Mouse (Mus musculus) cerebellum, adult 8-10 months (tissue): ENCODE data around the gene Vmn1r188.
"Not testable (repeated sequence)": the region's sequence is repeated elsewhere in the genome, so short reads cannot be mapped to it uniquely, and the experiment has no call there.

Experiments
- DNase-seq: peaks from one replicate; pipeline ENCODE4 v3.0.0; 2022

Vmn1r188 gene

GRCm38 (mm10) chr13:22084140-22084539, at the start of gene Vmn1r188:
Vmn1r188 (plus strand) TSS chr13:22084440.
- DNase-seq = not testable (repeated sequence)

DNA sequence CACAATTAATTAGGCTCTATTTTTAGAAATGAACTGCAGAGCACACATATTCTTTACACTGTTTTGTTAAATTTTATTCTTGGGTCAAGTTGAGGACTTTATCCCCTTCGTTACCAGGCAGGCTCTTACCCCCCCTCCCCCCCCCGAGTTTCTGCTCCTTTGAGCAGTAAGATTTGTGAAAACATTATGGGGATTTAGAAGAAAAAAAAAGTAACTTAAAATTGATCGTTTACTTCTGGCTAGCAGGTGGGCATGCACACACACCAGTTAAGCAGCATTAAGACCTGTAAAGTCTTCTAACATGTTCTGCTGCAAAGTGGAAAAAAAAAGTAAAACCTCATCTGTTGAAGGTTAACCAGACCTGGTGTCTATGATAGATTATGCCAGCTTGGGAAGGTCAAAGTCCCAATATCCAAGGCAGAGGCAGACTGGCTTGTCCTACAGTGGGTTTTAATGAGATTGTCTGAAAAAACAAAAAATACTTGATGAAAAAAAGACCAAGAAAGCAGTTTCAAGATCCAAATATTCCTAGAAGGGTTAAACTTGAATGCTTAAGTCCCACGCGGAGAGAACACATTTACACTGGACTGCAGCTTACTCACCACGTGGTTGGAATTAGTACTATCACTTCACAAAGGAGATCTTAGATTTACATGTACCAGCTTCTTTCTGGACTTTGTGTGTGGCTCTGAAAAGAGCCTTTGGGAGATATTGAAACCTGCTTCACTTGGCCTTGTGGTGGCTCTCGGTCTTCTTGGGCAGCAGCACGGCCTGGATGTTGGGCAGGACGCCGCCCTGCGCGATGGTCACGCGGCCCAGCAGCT, 49.6 kb upstream of the Vmn1r188 start:
- DNase-seq = no peak

- DNase-seq = peak; percentile 73
Measured at GRCm38 (mm10) chr13:22035267-22036148, 48.7 kb upstream of the Vmn1r188 start, which contains the start of the genes Hist1h2ah and Hist1h2bk. Hist1h2ah (minus strand) TSS chr13:22035568. Hist1h2bk (plus strand) TSS chr13:22035870.

- DNase-seq = no peak
Measured at GRCm38 (mm10) chr13:22036149-22036956, 47.9 kb upstream of the Vmn1r188 start.

GRCm38 (mm10) chr13:22036986-22037385, 47.3 kb upstream of the Vmn1r188 start:
- no peak for DNase-seq

DNA sequence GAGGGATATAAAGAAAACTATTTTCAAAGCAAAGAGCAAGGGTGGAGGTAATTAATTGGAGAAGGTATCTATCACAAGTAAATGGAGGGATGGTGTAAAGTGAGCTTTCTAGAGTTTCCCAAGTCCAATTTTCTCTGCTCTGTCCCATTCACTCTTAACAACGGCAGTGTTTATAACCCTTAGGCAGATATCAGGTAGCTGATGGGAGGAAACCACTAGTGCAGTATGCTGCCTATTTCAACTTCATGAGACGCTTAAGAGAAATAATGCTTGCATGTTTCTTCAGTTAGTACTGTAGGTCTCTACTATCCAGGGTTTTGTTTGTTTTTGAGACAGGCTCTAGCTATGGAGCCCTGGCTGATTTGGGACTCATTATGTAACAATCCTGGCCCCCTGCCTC, 46.8 kb upstream of the Vmn1r188 start:
- no peak for DNase-seq

GRCm38 (mm10) chr13:22039364-22039763, 44.9 kb upstream of the Vmn1r188 start:
- DNase-seq = no peak

GRCm38 (mm10) chr13:22039951-22040463, 44.2 kb upstream of the Vmn1r188 start:
- DNase-seq = no peak

DNA sequence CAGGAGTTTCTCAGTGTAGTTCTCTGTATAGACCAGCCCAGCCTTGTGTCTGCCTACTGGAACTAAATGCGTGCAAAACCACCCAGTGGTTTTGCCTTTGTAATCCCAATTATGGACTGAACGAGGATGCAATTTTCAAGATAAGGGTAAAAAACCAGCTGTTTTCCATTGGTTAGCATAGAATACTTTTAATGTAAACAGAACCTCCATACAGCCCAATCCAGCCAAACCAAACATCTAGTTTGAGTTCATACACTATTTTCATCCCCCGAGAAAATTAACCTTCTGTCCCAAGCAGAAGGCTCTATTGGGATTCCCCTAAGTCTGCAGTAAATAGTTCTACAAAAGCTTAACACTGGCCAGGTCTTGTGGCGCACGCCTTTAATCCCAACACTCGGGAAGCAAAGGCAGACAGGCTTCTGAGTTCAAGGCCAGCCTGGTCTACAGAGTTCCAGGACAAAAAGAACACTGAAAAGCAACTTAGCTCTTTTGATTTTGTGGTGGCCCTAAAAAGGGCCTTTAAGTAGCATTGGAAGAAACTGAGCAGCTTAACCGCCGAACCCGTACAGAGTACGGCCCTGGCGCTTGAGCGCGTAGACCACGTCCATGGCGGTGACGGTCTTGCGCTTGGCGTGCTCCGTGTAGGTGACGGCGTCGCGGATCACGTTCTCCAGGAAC, 43.6 kb upstream of the Vmn1r188 start:
- DNase-seq = no peak

- DNase-seq = peak; percentile 97
Measured at GRCm38 (mm10) chr13:22041142-22041536, 43.1 kb upstream of the Vmn1r188 start, which contains the start of gene Hist1h4i. Hist1h4i (minus strand) TSS chr13:22041362.

DNA sequence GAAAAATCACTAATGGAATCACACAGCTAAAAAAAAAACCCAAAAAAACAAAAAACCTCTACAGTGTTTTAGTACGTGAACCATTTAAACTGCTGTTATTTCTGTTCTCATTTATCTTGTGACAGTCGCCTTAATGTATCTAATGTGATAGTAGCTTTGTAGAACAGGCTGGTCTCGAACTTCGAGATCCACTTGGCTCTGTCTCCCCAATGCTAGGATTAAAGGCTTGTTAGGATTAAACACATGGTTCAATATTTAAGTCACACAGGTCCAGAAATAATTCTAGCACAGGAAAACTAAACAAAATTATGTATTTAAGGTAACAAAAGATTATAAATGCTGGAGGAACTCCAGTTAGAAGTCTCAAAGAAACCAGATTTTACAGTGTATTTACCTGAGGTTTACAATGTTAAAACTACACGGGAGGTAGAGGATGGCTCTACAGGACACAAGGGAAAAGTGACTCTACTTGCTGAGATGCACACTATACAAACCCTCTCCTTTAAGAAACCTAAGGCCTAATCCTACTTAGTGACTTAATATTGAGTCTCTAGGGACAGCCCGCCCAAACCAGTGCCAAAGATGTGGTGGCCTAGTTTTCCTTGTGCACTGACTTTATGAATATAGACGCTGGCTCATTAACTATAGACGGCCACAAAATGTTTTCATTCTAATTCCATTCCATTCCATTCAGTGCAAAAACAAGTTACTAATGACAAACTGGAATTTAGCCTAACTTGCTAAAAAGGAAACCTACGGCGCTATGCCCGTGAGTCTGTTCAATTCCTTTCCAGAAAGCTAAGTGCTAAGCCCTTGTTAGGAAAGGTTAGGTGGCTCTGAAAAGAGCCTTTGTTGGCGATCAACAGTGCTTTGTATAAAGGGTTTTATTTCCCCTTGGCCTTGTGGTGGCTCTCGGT, 42.3 kb upstream of the Vmn1r188 start:
- no peak for DNase-seq

- DNase-seq = peak; percentile 88
Measured at GRCm38 (mm10) chr13:22042568-22043502, 41.4 kb upstream of the Vmn1r188 start, which contains the start of the genes Hist1h2ag and Hist1h2bj. Hist1h2ag (minus strand) TSS chr13:22042944. Hist1h2bj (plus strand) TSS chr13:22043214.

GRCm38 (mm10) chr13:22043503-22044431, 40.5 kb upstream of the Vmn1r188 start:
- DNase-seq = no peak

DNA sequence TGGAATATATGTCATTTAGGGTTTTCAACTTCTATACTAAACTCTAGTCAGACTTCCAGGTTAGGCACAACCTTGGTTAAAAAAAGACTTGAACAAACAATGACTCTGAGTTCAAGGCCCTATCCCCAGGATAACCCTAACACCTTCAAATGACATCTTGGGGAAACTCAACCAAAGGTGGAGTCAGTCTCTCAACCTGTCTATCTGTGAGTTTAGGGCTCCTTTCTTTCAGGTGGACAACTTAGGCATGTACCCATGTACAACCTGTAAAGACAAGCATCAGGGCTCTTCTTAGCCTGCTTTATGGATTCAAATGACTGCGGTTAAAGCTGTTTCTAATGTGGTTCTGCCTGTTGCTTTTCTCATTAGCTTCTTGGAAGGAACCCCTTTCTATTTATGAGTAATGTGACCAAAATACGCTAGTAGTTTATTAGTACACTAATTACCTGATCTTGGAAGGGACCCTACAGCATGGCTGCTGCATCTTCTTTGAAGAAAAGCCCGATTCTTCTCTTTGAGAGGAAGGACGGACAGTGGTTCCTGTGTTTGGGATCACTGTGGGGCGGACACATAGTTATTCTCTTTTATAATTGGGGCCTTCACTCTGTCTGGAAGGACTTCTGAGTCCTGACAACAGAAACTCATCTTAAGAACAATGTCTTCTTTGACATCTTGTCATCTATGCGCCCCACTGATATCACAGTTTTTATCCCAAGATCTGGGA, 39.6 kb upstream of the Vmn1r188 start:
- no peak for DNase-seq

GRCm38 (mm10) chr13:22045311-22045710, 38.9 kb upstream of the Vmn1r188 start:
- no peak for DNase-seq

DNA sequence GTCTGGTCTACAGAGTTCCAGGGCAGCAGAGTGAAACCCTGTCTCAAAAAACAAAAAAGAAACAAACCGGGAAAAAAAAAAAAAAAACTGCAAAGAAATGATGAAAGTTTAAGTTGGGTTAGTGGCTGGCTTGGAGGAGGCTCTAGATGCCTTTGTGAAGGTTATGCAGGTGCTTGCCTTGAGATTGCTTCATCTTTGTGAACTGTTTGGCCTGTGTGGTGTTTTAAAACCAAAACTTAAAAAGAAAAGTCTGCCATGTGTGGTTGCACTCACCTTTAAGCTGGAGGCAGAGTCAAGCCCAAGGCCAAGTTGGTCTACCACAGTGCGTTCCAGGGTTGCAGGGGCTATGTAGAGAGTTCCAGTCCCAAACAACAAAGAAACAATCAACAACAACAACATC, 35.2 kb upstream of the Vmn1r188 start:
- no peak for DNase-seq

DNA sequence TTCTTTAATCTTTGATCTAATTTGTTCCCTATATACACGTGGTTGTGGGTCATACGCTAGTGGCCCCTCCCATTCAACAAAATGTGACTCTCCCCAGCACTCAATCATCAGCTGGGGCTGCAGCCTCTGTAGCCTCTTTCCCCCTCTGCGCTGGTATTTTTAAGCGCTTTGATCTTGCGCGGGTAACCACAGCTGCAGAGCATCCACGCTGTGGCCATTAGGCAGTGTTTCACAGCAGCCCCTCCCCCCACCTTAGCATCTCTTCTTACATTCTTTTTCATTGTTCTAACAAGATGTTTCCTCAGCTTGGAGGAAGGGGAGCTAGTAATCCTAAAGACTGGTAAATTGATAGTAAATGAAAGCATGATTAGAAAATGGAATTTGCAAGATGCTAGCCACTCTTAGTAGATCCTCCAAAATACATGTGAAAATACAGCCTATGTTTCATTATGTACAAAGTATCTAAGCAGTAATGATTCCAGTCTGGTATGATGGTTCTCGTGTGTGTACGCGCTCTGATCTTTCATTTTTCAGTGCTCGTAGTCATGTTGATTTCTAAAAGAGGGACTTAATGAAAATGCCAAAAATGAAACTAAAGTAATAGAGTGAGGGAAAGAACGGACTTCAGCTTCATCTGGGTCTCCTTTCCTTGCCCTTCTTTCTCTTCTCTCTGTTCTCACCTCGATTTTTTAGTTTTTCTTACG, 34.4 kb upstream of the Vmn1r188 start:
- DNase-seq = no peak
